Mouse (Mus musculus) cerebellum, adult 2 months (tissue): ENCODE results near the gene Gzmm. TPM values are rescaled to one million over a fixed set of nuclear protein-coding genes. Genes with fewer than 3 reads are reported as not detected.

Experiments
- DNase-seq, 2 experiments: peaks; one replicate each; pipeline ENCODE4 v3.0.0; 2021
- H3K27ac ChIP-seq: fragments of 200-500 bp; 2 replicates; pipeline ENCODE4 v1.5.1; 2012; ENCODE audit warnings: low read length, control low read depth, inconsistent platforms; ENCODE audit not compliant: insufficient read depth
- H3K27me3 ChIP-seq: fragments of 200-500 bp; 2 replicates; pipeline ENCODE4 v1.6.1; 2012; ENCODE audit warnings: inconsistent platforms, mild to moderate bottlenecking, low read length, moderate library complexity; ENCODE audit not compliant: control insufficient read depth, insufficient read depth
- H3K4me1 ChIP-seq: fragments of 200-500 bp; 2 replicates; pipeline ENCODE4 v1.6.1; 2011; ENCODE audit warnings: low read length; ENCODE audit not compliant: control insufficient read depth, insufficient read depth
- H3K4me3 ChIP-seq: fragments of 200-500 bp; replicated peaks from 2 replicates; pipeline ENCODE3; 2011; ENCODE audit warnings: mild to moderate bottlenecking, low read depth, low read length, control low read depth; ENCODE audit not compliant: insufficient read depth
- CTCF ChIP-seq: fragments of 200-500 bp; IDR thresholded peaks from 2 replicates; pipeline ENCODE4 v1.5.1; 2011; ENCODE audit warnings: low read depth, mild to moderate bottlenecking, control low read depth, low read length, moderate library complexity, borderline replicate concordance; ENCODE audit not compliant: insufficient read depth
- POLR2A ChIP-seq: fragments of 200-500 bp; IDR thresholded peaks from 2 replicates; pipeline ENCODE4 v1.6.1; 2011; ENCODE audit warnings: low read length, control low read depth, borderline replicate concordance; ENCODE audit not compliant: insufficient read depth
- WGBS: fragments of 180-500 bp; shearing (Covaris S2); methylation state at CpG from one replicate; pipeline ENCODE4 v1.1.7; 2018; 5-methylcytosine and 5-hydroxymethylcytosine counted together
- polyA plus RNA-seq: library from polyadenylated mRNA; depleted of rRNA; stranded (reverse); fragments of >200 nt; gene quantifications from 2 replicates; pipeline ENCODE4 v1.2.3, GENCODE M21; 2012

Gzmm gene
- polyA plus RNA-seq, 1 experiment, result 2.3 TPM

DNA sequence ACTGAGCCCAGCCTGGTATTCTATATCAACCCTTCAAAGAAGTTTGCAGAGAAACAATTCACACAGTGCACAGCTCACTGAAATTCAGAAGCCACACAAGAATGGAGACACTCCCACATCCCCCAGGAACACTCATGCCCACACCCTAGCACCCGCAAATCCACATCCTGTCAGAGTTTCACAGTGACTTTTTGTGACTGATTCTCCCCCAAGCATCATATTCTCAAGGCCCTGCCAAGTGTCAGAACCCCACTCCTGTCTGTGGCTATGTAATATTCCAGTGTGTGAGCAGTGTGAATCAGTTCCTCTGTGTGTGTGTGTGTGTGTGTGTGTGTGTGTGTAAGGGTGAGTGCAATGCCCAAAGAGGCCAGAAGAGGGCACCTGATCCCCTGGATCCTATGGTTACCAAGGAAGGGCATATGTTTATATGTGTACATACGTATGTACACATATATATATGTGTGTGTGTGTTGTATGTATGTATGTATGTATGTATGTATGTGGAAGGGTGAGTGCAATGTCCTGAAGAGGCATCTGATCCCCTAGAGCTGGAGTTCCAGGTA, 3.2 kb downstream of the Gzmm start:
- TF ChIP-seq POLR2A (no peak), CTCF (peak; percentile 16; the same call in 1 of the 2 replicates)
- no peak overlapping the region for H3K4me3 ChIP-seq
- WGBS, result 100% methylated on average over 2 of the region's 2 CpGs
- DNase-seq, result no peak
- peaks cover 31% of the 10 kb centered on the region for H3K4me1 ChIP-seq
- H3K27ac ChIP-seq, result no peak overlapping the region
- no peaks in the 10 kb centered on the region for H3K27me3 ChIP-seq

- TF ChIP-seq CTCF, result no peak
- TF ChIP-seq POLR2A, result no peak
- no peak for DNase-seq
- no peak overlapping the region for H3K4me3 ChIP-seq
- H3K27ac ChIP-seq, result no peak overlapping the region
- H3K27me3 ChIP-seq, result no peaks in the 10 kb centered on the region
- H3K4me1 ChIP-seq, result peaks cover 45% of the 10 kb centered on the region
- WGBS, result 44% methylated on average over 12 of the region's 12 CpGs
Observed at GRCm38 (mm10) chr10:79693580-79694378, 5.0 kb downstream of the Gzmm start.

DNA sequence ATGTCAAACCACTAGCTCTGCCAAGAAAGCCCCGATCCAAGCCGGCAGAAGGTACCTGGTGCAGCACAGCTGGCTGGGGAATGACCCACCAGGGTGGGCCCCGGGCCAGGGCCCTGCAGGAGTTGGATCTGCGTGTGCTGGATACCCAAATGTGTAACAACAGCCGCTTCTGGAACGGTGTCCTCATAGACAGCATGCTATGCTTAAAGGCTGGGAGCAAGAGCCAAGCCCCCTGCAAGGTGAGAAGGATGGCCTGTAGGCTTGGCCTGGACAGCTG, 5.5 kb downstream of the Gzmm start:
- H3K27ac ChIP-seq, result no peak overlapping the region
- WGBS, result 15% methylated on average over 6 of the region's 6 CpGs
- H3K27me3 ChIP-seq, result no peaks in the 10 kb centered on the region
- no peak for DNase-seq
- peaks cover 49% of the 10 kb centered on the region for H3K4me1 ChIP-seq
- no peak overlapping the region for H3K4me3 ChIP-seq
- TF ChIP-seq CTCF (no peak), POLR2A (no peak)

- WGBS, result 9% methylated on average over 13 of the region's 13 CpGs
- peaks cover 49% of the 10 kb centered on the region for H3K4me1 ChIP-seq
- no peak overlapping the region for H3K4me3 ChIP-seq
- H3K27ac ChIP-seq, result peak overlapping the region; percentile 67
- TF ChIP-seq POLR2A (no peak), CTCF (peak; percentile 86)
- peak; percentile 81 to 88 for DNase-seq
- no peaks in the 10 kb centered on the region for H3K27me3 ChIP-seq
Observed at GRCm38 (mm10) chr10:79695231-79696128, 6.7 kb downstream of the Gzmm start.

- Histone ChIP-seq H3K27ac (peak overlapping the region; percentile 67), H3K4me1 (peaks cover 49% of the 10 kb centered on the region), H3K4me3 (no peak overlapping the region), H3K27me3 (no peaks in the 10 kb centered on the region)
- WGBS, result 33% methylated on average over 9 of the region's 9 CpGs
- no peak for DNase-seq
- TF ChIP-seq POLR2A (no peak), CTCF (no peak)
Observed at GRCm38 (mm10) chr10:79696129-79696651, 7.4 kb downstream of the Gzmm start.

DNA sequence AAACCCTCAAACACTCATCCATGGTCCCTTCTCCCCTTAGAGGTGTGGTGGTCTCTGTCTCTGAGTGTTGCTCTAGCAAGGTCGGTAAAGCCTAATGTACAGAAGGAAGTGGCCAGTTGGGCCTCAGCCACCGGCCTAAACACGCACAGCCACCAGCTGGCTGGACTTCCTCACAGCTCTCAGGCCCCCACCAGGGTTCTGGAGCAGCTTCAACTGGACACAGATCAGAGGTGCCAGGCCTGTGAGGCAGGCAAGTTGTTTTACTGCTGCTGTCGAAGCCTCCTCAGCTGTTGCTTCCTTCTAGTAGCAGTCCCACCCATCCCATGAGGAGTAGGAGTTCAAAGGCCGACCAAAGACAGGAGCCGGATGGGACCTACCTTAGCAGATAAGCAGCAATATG, 9.1 kb downstream of the Gzmm start:
- Histone ChIP-seq H3K4me3 (no peak overlapping the region), H3K27me3 (no peaks in the 10 kb centered on the region), H3K4me1 (peaks cover 49% of the 10 kb centered on the region), H3K27ac (0 out of 2 replicates have a peak overlapping the region, but pooled peaks have one; percentile 31)
- TF ChIP-seq CTCF, result no peak
- no peak for TF ChIP-seq POLR2A
- peak; percentile 90 to 93 for DNase-seq
- 6% methylated on average over 6 of the region's 6 CpGs for WGBS

DNA sequence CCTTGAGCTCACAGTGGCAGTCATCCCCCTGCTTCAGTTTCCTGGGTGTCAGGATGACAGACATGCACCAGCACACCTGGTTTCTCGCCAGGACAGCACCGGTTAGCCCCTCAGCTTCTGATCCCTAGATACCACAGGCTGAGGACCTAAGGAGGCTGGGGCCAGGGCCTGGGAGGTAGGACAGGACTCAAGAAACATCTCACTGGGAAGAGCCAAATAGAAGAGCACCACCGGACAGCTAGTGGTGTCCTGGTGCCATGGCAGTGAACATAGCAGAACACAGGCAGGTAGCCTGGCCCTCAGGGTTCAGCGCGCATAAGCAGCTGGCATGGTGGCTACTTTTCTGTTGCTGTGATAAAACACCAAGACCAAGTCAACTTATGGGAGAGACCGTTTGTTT, 9.6 kb downstream of the Gzmm start:
- no peak for TF ChIP-seq POLR2A
- no peak for TF ChIP-seq CTCF
- Histone ChIP-seq H3K27me3 (no peaks in the 10 kb centered on the region), H3K27ac (peak overlapping the region; percentile 31; the same call in 1 of the 2 replicates), H3K4me1 (peaks cover 49% of the 10 kb centered on the region), H3K4me3 (no peak overlapping the region)
- no peak for DNase-seq
- WGBS, result 54% methylated on average over 6 of the region's 6 CpGs

GRCm38 (mm10) chr10:79700676-79701075, 11.9 kb downstream of the Gzmm start:
- Histone ChIP-seq H3K4me1 (peaks cover 31% of the 10 kb centered on the region), H3K27me3 (no peaks in the 10 kb centered on the region), H3K27ac (no peak overlapping the region), H3K4me3 (no peak overlapping the region)
- 72% methylated on average over 7 of the region's 7 CpGs for WGBS
- TF ChIP-seq CTCF (no peak), POLR2A (no peak)
- DNase-seq, result no peak
